Mouse (Mus musculus) hindbrain, postnatal 0 days (tissue): ENCODE measurements at regions not wholly inside any gene's neighbourhood (a gene's known extent, or its start where the extent isn't known, plus 50 kb on each side); places are given as distances from the start of the nearest gene placed in this dataset.

Source experiments
- ATAC-seq: fragments of 200-750 bp; cut with Nextera tagmentation; 2 replicates; pipeline ENCODE4 v1.8.0; 2017; ENCODE audit warnings: mild to moderate bottlenecking, moderate TSS enrichment, moderate library complexity
- DNase-seq: peaks from one replicate; pipeline ENCODE4 v3.0.0-alpha.2; 2015; ENCODE audit warnings: low spot score
- H3K27ac ChIP-seq: fragments of 300-500 bp; sonication (generic); 2 replicates; pipeline ENCODE4 v1.5.1; 2014; ENCODE audit warnings: mild to moderate bottlenecking
- H3K27me3 ChIP-seq: fragments of 300-500 bp; sonication (generic); 2 replicates; pipeline ENCODE4 v1.6.1; 2014; ENCODE audit warnings: low read length, mixed read lengths; ENCODE audit not compliant: insufficient read depth
- H3K36me3 ChIP-seq: fragments of 300-500 bp; sonication (generic); 2 replicates; pipeline ENCODE4 v1.6.1; 2014; ENCODE audit warnings: low read length, mixed read lengths; ENCODE audit not compliant: insufficient read depth
- H3K4me1 ChIP-seq: fragments of 300-500 bp; sonication (generic); 2 replicates; pipeline ENCODE4 v1.6.1; 2014; ENCODE audit warnings: antibody characterized with exemption, low read length, mixed read lengths; ENCODE audit not compliant: insufficient read depth
- H3K4me2 ChIP-seq: fragments of 300-500 bp; sonication (generic); 2 replicates; pipeline ENCODE4 v1.6.1; 2014; ENCODE audit warnings: low read depth, mild to moderate bottlenecking, low read length, moderate library complexity, mixed read lengths
- H3K4me3 ChIP-seq: fragments of 300-500 bp; sonication (generic); 2 replicates; pipeline ENCODE4 v1.5.1; 2014; ENCODE audit warnings: low read length
- H3K9ac ChIP-seq: fragments of 300-500 bp; sonication (generic); replicated peaks from 2 replicates; pipeline ENCODE4 v1.6.1; 2014; ENCODE audit warnings: mild to moderate bottlenecking, low read length, moderate library complexity, mixed read lengths
- H3K9me3 ChIP-seq: fragments of 300-500 bp; sonication (generic); 2 replicates; pipeline ENCODE4 v1.6.1; 2016; ENCODE audit warnings: low read length, mixed read lengths
- CTCF ChIP-seq: IDR thresholded peaks from 2 replicates; pipeline ENCODE4 v1.5.1; 2016; ENCODE audit warnings: antibody characterized with exemption, control low read depth, low read depth
- WGBS: fragments of 180-500 bp; shearing (Covaris S2); extraction: QIAGEN DNeasy Blood & Tissue Kit; methylation state at CpG from one replicate; pipeline ENCODE4 v1.1.7; 2014; 5-methylcytosine and 5-hydroxymethylcytosine counted together

DNA sequence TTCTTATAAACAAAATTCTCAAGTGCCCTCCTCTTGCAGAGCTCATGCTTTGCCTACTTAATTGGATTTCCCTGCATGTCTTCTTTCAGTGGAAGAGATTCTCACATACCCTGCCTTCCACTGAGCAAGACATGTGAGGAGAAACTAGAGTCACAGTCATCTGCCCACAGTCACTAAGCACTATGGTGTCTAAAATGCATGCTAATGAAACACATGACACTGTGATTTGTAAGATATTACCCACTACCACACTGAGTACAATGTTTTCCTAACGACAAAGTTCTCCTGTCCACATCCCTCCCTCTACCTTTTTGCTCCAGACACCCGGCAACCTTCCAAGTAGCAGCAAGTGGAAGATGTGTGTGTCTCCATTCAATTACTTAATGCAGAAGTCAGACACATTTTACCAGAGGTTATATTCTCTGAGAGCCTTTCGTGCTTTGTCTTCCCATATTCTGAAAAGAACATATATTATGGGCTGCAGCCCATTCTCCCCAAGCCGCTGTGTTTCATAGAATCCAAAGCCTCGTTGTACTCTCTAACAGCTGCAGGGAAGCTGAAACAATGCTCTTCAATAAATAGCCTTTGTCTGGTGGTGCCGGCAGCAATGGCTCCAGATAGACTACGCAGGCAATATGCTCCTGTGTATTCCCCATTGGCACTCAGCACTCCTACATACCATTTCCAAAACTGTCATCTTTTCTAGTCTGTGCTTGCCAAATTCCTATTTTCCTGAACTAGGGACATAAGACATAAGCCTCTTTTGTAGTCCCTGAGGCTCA is 670.7 kb downstream of the Poteg start:
- Histone ChIP-seq H3K9me3 (no peaks in the 10 kb centered on the region), H3K4me2 (no peak overlapping the region), H3K27me3 (no peaks in the 10 kb centered on the region), H3K4me3 (no peak overlapping the region), H3K36me3 (no peaks in the 10 kb centered on the region), H3K27ac (0 out of 2 replicates have a peak overlapping the region, but pooled peaks have one; percentile 8), H3K9ac (no peak overlapping the region), H3K4me1 (peaks cover 4% of the 10 kb centered on the region; the same call in 1 of the 2 replicates)
- WGBS, result 36% methylated on average over 7 of the region's 7 CpGs
- ATAC-seq, result peak; percentile 27; the same call in 1 of the 2 replicates
- peak; percentile 23 for DNase-seq
- no peak for TF ChIP-seq CTCF

DNA sequence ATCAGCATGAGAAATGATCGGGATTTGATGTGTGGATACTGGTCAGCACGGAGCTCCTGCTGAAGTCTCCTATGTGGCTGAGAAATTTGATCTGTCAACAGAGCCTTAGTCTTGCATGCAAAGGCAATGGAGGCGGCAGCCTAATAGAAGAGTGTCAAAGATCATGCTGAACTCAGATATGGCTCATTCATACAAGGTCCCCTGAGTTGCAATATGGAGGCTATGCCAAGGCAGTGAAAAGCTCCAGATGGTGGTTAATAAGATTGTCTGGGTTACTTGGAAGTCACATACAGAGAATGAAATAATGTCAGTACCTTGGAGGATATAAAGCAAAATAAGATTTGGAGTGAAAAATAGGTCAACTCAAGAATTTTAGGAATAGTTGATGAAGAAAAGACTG is 677.6 kb downstream of the Poteg start:
- no peak overlapping the region for H3K4me2 ChIP-seq
- no peak for ATAC-seq
- H3K4me3 ChIP-seq, result no peak overlapping the region
- DNase-seq, result peak; percentile 53
- no peak for TF ChIP-seq CTCF
- no peaks in the 10 kb centered on the region for H3K4me1 ChIP-seq
- H3K27me3 ChIP-seq, result no peaks in the 10 kb centered on the region
- H3K27ac ChIP-seq, result no peak overlapping the region
- H3K9ac ChIP-seq, result no peak overlapping the region
- H3K36me3 ChIP-seq, result no peaks in the 10 kb centered on the region
- WGBS, result 55% methylated on average over 3 of the region's 3 CpGs
- H3K9me3 ChIP-seq, result no peaks in the 10 kb centered on the region

DNA sequence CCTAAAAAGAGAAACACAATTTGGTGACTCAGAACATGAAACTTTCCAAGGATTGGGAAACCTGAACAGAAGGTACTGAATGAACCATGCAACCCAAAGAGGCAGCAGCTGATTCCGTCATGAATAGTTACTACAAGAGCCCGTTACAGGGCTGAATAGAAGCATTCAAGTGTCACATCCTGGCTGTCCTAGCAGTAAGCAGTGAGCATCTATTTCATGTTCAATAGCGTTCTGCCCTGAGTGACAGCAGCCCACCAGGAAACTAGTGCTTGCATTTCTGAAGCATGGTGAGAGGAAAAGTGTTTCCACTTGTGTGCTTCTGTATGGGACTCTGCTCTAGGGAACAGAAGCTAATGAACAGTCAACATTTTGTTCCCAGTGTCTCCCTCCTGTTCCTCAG is 694.4 kb downstream of the Poteg start:
- H3K9ac ChIP-seq, result no peak overlapping the region
- no peak overlapping the region for H3K4me3 ChIP-seq
- H3K27ac ChIP-seq, result no peak overlapping the region
- ATAC-seq (peak; percentile 47; the same call in 1 of the 2 replicates), DNase-seq (no peak)
- no peaks in the 10 kb centered on the region for H3K36me3 ChIP-seq
- H3K4me1 ChIP-seq, result no peaks in the 10 kb centered on the region
- WGBS, result 24% methylated on average over 3 of the region's 3 CpGs
- no peaks in the 10 kb centered on the region for H3K9me3 ChIP-seq
- H3K4me2 ChIP-seq, result no peak overlapping the region
- TF ChIP-seq CTCF, result no peak
- H3K27me3 ChIP-seq, result no peaks in the 10 kb centered on the region

DNA sequence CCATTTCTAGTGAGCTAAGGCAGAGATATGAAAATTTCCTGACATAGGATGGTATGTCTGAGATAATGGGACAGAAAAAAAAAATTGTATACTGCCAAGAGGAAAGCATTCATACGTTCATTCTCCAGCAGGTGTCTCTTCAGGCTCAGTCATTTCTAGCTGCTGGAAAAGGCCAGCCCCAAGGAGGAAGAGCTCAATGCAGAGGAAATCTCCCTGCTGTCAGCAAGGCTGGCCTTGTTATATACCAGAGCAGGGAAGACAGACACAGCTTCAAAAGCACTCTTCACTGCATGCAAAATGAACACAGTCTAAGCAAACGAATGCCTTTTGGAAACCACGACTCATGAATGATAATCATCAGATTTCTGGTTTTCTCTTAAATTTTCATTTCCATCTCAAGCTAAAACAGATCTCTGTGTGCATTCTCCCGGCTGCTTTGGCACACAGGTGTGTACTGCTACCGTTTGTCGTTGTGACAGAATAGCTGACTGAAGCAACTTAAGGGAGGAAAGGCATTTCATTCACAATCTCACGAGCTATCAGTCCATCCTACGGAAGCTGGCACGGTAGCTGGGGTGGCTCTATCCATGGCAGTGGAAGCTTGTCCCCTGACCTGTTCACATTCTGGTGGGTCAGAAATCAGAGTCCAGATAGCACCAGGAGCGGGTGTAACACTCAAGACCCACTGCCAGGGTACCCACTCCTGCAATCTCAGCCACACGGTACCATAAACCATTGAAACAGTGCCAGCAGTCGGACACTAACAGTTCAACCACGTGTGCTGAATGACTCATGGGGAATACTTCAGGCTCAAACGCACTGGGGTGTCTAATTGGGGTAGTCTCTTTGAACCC is 701.4 kb downstream of the Poteg start:
- Histone ChIP-seq H3K4me2 (no peak overlapping the region), H3K27me3 (no peaks in the 10 kb centered on the region), H3K4me1 (no peaks in the 10 kb centered on the region), H3K36me3 (no peaks in the 10 kb centered on the region), H3K9me3 (no peaks in the 10 kb centered on the region), H3K27ac (no peak overlapping the region), H3K4me3 (no peak overlapping the region), H3K9ac (no peak overlapping the region)
- DNase-seq, result peak; percentile 85
- peak; percentile 74 for TF ChIP-seq CTCF
- 64% methylated on average over 14 of the region's 14 CpGs for WGBS
- peak; percentile 76 for ATAC-seq

DNA sequence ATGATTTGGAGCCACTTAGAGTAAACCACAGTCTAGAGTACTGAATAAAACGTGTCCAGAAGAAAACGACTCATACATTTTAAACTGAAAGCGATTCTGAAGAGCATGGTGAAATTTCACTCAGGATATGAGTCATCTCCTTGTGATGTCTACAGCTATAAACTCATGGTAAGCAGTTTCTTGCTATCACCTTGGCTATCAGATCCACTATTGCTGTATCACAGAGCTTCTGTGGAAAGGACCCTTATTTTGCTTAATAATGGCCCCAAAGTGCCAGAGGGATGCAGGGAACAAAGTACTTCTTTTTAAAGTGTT is 701.9 kb downstream of the Poteg start:
- no peak overlapping the region for H3K4me3 ChIP-seq
- H3K9ac ChIP-seq, result no peak overlapping the region
- H3K9me3 ChIP-seq, result no peaks in the 10 kb centered on the region
- no peak overlapping the region for H3K4me2 ChIP-seq
- ATAC-seq (no peak), DNase-seq (no peak)
- no peak overlapping the region for H3K27ac ChIP-seq
- H3K27me3 ChIP-seq, result no peaks in the 10 kb centered on the region
- no peak for TF ChIP-seq CTCF
- WGBS, result 84% methylated on average over 3 of the region's 3 CpGs
- H3K36me3 ChIP-seq, result no peaks in the 10 kb centered on the region
- no peaks in the 10 kb centered on the region for H3K4me1 ChIP-seq

DNA sequence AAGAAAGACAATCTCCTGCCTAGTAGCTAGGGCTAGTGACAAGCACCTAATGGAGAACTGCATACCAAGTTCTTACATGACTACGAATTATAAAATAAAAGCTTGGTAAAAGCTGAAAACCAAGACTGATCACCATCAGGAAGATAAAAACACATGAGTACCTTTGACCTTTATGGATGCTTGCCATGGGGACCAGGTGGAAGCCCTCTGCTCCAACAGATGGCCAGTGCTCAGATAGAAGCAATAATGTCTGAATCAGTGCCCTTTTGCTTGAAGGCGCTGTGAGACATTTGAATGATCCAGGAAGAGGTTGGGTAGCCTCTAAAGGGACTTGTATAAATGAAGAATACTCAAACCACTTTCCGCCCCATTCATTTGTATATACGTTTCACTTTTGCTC is 713.2 kb downstream of the Poteg start:
- DNase-seq, result peak; percentile 20
- TF ChIP-seq CTCF, result no peak

More for the DNA sequence above, 713.2 kb downstream of the Poteg start:
- Histone ChIP-seq H3K4me2 (no peak overlapping the region), H3K27ac (no peak overlapping the region), H3K27me3 (no peaks in the 10 kb centered on the region), H3K9me3 (no peaks in the 10 kb centered on the region), H3K4me3 (no peak overlapping the region), H3K4me1 (no peaks in the 10 kb centered on the region), H3K9ac (no peak overlapping the region), H3K36me3 (no peaks in the 10 kb centered on the region)
- no peak for ATAC-seq
- 80% methylated on average over 4 of the region's 4 CpGs for WGBS
